Mouse (Mus musculus): ENCODE measurements at regions not wholly inside any gene's neighbourhood (a gene's known extent, or its start where the extent isn't known, plus 50 kb on each side); places are given as distances from the start of the nearest gene placed in this dataset.

- no peak for ATAC-seq
These were observed 229.5 kb upstream of the Serp2 start for GRCm38 (mm10) chr14:76786214-76786613.

- ATAC-seq = peak; percentile 93
These were observed 224.8 kb upstream of the Serp2 start for GRCm38 (mm10) chr14:76781524-76781880.

- ATAC-seq = no peak
These were observed 224.2 kb upstream of the Serp2 start for GRCm38 (mm10) chr14:76780572-76781523.

- ATAC-seq = no peak
These were observed 222.1 kb upstream of the Serp2 start for GRCm38 (mm10) chr14:76778541-76779399.

- ATAC-seq = no peak
These were observed 218.8 kb upstream of the Serp2 start for GRCm38 (mm10) chr14:76775387-76775924.

GRCm38 (mm10) chr14:76772781-76773438 lies 216.2 kb upstream of the Serp2 start:
- ATAC-seq = no peak

- ATAC-seq = no peak
These were observed 213.4 kb upstream of the Serp2 start for GRCm38 (mm10) chr14:76770106-76770505.

GRCm38 (mm10) chr14:76767301-76767700 lies 210.6 kb upstream of the Serp2 start:
- ATAC-seq = no peak

GRCm38 (mm10) chr14:76766186-76766713 lies 209.6 kb upstream of the Serp2 start:
- no peak for ATAC-seq

GRCm38 (mm10) chr14:76765094-76765504 lies 208.4 kb upstream of the Serp2 start:
- no peak for ATAC-seq

GRCm38 (mm10) chr14:76764390-76764796 lies 207.7 kb upstream of the Serp2 start:
- ATAC-seq = peak; percentile 94

- ATAC-seq = no peak
These were observed 206.8 kb upstream of the Serp2 start for GRCm38 (mm10) chr14:76763539-76763938.

- no peak for ATAC-seq
These were observed 206.1 kb upstream of the Serp2 start for GRCm38 (mm10) chr14:76762777-76763176.

- ATAC-seq = no peak
These were observed 205.0 kb upstream of the Serp2 start for GRCm38 (mm10) chr14:76761691-76762090.

- ATAC-seq = no peak
These were observed 204.6 kb upstream of the Serp2 start for GRCm38 (mm10) chr14:76761274-76761673.

GRCm38 (mm10) chr14:76760509-76761023 lies 203.9 kb upstream of the Serp2 start:
- peak; percentile 31 for ATAC-seq

- ATAC-seq = no peak
These were observed 202.7 kb upstream of the Serp2 start for GRCm38 (mm10) chr14:76759377-76759776.

GRCm38 (mm10) chr14:76758589-76758988 lies 201.9 kb upstream of the Serp2 start:
- ATAC-seq = no peak

- no peak for ATAC-seq
These were observed 199.1 kb upstream of the Serp2 start for GRCm38 (mm10) chr14:76755591-76756376.

- no peak for ATAC-seq
These were observed 197.0 kb upstream of the Serp2 start for GRCm38 (mm10) chr14:76753734-76754133.

GRCm38 (mm10) chr14:76749178-76749577 lies 192.5 kb upstream of the Serp2 start:
- ATAC-seq = no peak
